Mouse (Mus musculus) limb, embryonic 13.5 days (tissue): ENCODE data around the gene Xylt1. TPM values are rescaled to one million over a fixed set of nuclear protein-coding genes. Genes with fewer than 3 reads are reported as not detected.

Source experiments
- ATAC-seq: fragments of 200-750 bp; cut with Nextera tagmentation; 2 replicates; pipeline ENCODE4 v1.8.0; 2017; ENCODE audit warnings: low read depth, moderate number of reproducible peaks, moderate TSS enrichment; ENCODE audit not compliant: low FRiP score
- H3K27ac ChIP-seq: fragments of 300-500 bp; sonication (generic); 2 replicates; pipeline ENCODE4 v1.5.1; 2015; ENCODE audit warnings: inconsistent platforms, mild to moderate bottlenecking, moderate library complexity
- H3K27me3 ChIP-seq: fragments of 300-500 bp; sonication (generic); 2 replicates; pipeline ENCODE4 v1.6.1; 2015; ENCODE audit warnings: mild to moderate bottlenecking, inconsistent platforms
- H3K36me3 ChIP-seq: fragments of 300-500 bp; sonication (generic); 2 replicates; pipeline ENCODE4 v1.6.1; 2015; ENCODE audit warnings: inconsistent platforms, mild to moderate bottlenecking, moderate library complexity
- H3K4me1 ChIP-seq: fragments of 300-500 bp; sonication (generic); 2 replicates; pipeline ENCODE4 v1.6.1; 2015; ENCODE audit warnings: inconsistent platforms
- H3K4me2 ChIP-seq: fragments of 300-500 bp; sonication (generic); replicated peaks from 2 replicates; pipeline ENCODE4 v1.6.1; 2015; ENCODE audit warnings: inconsistent platforms, mild to moderate bottlenecking, moderate library complexity
- H3K4me3 ChIP-seq: fragments of 300-500 bp; sonication (generic); 2 replicates; pipeline ENCODE4 v1.5.1; 2015; ENCODE audit warnings: moderate library complexity, mild to moderate bottlenecking, inconsistent platforms
- H3K9ac ChIP-seq: fragments of 300-500 bp; sonication (generic); 2 replicates; pipeline ENCODE4 v1.6.1; 2015; ENCODE audit warnings: mild to moderate bottlenecking, inconsistent platforms
- H3K9me3 ChIP-seq: fragments of 300-500 bp; sonication (generic); 2 replicates; pipeline ENCODE4 v1.6.1; 2016; ENCODE audit warnings: inconsistent platforms
- WGBS: fragments of 180-500 bp; shearing (Covaris S2); methylation state at CpG from one replicate; pipeline ENCODE4 v1.1.7; 2015; 5-methylcytosine and 5-hydroxymethylcytosine counted together
- polyA plus RNA-seq: library from polyadenylated mRNA; unstranded; fragments of >200 nt; fragmentation: Nextera tagmentation; extraction: Ambion mirVana; gene quantifications from 2 replicates; pipeline ENCODE4 v1.2.1, GENCODE M21; 2015

Gene Xylt1
- polyA plus RNA-seq, 1 experiment from 2014 or later: 2.7 TPM

DNA sequence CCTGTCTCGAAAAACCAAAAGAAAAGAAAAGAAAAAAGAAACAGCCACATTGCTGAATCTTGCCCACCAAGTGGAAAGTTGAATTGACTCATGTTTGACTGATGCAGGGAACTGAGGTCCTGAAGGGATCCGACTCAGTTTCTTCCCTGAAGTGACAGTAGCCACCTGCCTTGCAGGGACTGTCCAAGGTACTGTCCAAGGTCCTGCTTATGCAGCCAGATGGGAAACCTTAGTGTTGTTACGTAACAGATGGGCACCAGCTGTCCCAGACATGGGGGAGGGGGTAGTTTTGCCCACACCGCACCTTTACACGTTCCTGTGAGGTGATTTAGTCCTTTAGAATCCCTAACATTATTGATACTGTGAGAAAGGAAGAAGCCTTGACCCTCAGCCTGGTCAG, 235.5 kb downstream of the Xylt1 start:
- WGBS: 51% methylated on average over 5 of the region's 5 CpGs
- ATAC-seq: no peak

DNA sequence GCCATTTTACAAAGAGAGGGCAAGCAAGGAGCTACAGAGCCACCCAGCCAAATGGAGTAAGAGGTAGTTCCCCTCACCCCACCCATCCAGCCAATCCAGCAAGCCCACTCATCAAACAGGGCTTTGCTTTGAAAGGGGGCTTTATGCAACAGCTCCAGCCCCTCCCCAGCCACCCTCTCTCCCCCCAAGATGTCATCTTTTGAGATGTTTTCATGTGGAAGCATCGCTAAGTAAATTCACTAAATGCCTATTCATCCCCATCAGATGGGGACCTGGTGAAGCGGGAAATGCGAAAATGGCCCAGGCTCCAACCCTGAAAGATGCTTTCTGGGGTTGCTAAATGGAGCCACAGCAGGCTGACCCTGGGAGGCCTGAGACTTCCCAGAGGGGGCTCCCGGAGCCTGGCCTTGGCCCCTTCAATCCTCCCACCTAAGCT, 238.0 kb downstream of the Xylt1 start:
- 72% methylated on average over 4 of the region's 4 CpGs for WGBS
- Histone ChIP-seq H3K4me1 (no peaks in the 10 kb centered on the region), H3K9ac (no peak overlapping the region), H3K27ac (no peak overlapping the region), H3K27me3 (no peaks in the 10 kb centered on the region), H3K4me3 (no peak overlapping the region), H3K4me2 (no peak overlapping the region), H3K9me3 (no peaks in the 10 kb centered on the region), H3K36me3 (no peaks in the 10 kb centered on the region)
- ATAC-seq: no peak

More for the DNA sequence above, 235.5 kb downstream of the Xylt1 start:
- Histone ChIP-seq H3K4me2 (no peak overlapping the region), H3K27me3 (no peaks in the 10 kb centered on the region), H3K36me3 (no peaks in the 10 kb centered on the region), H3K4me3 (no peak overlapping the region), H3K27ac (no peak overlapping the region), H3K9me3 (no peaks in the 10 kb centered on the region), H3K9ac (no peak overlapping the region), H3K4me1 (no peaks in the 10 kb centered on the region)

- no peak overlapping the region for H3K4me2 ChIP-seq
- no peaks in the 10 kb centered on the region for H3K4me1 ChIP-seq
- no peaks in the 10 kb centered on the region for H3K27me3 ChIP-seq
- no peaks in the 10 kb centered on the region for H3K36me3 ChIP-seq
- ATAC-seq: no peak
- H3K27ac ChIP-seq: no peak overlapping the region
- no peak overlapping the region for H3K9ac ChIP-seq
- H3K9me3 ChIP-seq: no peaks in the 10 kb centered on the region
- H3K4me3 ChIP-seq: no peak overlapping the region
- 88% methylated on average over 4 of the region's 4 CpGs for WGBS
These were observed 240.8 kb downstream of the Xylt1 start for GRCm38 (mm10) chr7:117621566-117621965.

DNA sequence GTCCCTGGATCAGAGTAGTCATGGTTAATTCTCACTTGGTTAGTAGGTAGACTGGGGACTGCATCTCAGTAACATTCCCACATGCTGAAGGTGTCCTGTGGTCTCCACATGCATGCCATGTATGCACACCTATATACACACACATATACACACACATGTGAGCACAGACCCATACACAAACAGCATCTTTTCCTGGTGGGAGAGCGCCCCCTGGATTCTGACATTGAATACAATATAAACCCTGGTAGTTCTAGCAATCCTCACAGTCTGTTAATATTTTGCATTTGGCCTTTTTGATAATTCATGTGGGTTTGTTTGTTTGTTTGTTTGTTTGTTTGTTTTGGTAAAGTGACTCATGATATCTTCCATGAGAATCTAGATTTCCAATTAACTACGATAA, 242.0 kb downstream of the Xylt1 start:
- no peak overlapping the region for H3K27ac ChIP-seq
- no peaks in the 10 kb centered on the region for H3K9me3 ChIP-seq
- no peak overlapping the region for H3K4me2 ChIP-seq
- H3K27me3 ChIP-seq: no peaks in the 10 kb centered on the region
- no peaks in the 10 kb centered on the region for H3K4me1 ChIP-seq
- H3K4me3 ChIP-seq: no peak overlapping the region
- H3K9ac ChIP-seq: no peak overlapping the region
- no peaks in the 10 kb centered on the region for H3K36me3 ChIP-seq
- ATAC-seq: no peak
- WGBS: 79% methylated on average over 2 of the region's 2 CpGs

DNA sequence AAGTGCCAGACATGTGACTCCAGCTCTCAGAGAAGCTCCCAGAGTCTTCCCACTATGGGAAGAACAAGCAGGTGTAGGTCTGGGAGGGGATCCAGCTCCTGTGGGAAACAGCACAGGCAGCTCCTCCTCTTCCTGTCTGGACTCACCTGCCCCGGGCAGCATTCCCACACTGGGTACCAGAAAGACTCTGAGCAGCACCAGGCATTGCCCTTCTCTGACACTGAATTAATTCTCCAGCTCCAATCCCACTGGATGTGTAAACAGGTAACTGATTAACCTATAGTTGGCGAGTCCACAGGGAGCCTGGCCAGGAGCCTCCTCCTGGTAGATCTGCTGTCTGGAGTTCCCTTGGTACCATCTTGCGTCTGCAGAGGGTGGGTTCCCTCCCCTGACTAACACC, 248.0 kb downstream of the Xylt1 start:
- 66% methylated on average over 3 of the region's 3 CpGs for WGBS
- Histone ChIP-seq H3K4me2 (no peak overlapping the region), H3K4me1 (no peaks in the 10 kb centered on the region), H3K9me3 (no peaks in the 10 kb centered on the region), H3K27ac (no peak overlapping the region), H3K9ac (no peak overlapping the region), H3K36me3 (no peaks in the 10 kb centered on the region), H3K4me3 (no peak overlapping the region), H3K27me3 (no peaks in the 10 kb centered on the region)
- ATAC-seq: no peak

- ATAC-seq: no peak
- no peaks in the 10 kb centered on the region for H3K27me3 ChIP-seq
- WGBS: 61% methylated on average over 5 of the region's 5 CpGs
- no peaks in the 10 kb centered on the region for H3K36me3 ChIP-seq
- H3K27ac ChIP-seq: no peak overlapping the region
- H3K9ac ChIP-seq: no peak overlapping the region
- H3K4me3 ChIP-seq: no peak overlapping the region
- H3K4me2 ChIP-seq: no peak overlapping the region
- no peaks in the 10 kb centered on the region for H3K4me1 ChIP-seq
- H3K9me3 ChIP-seq: no peaks in the 10 kb centered on the region
These were observed 249.9 kb downstream of the Xylt1 start for GRCm38 (mm10) chr7:117630657-117631056.

- no peaks in the 10 kb centered on the region for H3K27me3 ChIP-seq
- H3K4me2 ChIP-seq: no peak overlapping the region
- 72% methylated on average over 4 of the region's 4 CpGs for WGBS
- no peak overlapping the region for H3K9ac ChIP-seq
- no peaks in the 10 kb centered on the region for H3K4me1 ChIP-seq
- no peak overlapping the region for H3K4me3 ChIP-seq
- H3K9me3 ChIP-seq: no peaks in the 10 kb centered on the region
- no peak overlapping the region for H3K27ac ChIP-seq
- no peak for ATAC-seq
- peaks cover 13% of the 10 kb centered on the region for H3K36me3 ChIP-seq
These were observed 254.8 kb downstream of the Xylt1 start for GRCm38 (mm10) chr7:117635584-117635983.

GRCm38 (mm10) chr7:117636713-117637112, 255.9 kb downstream of the Xylt1 start:
- H3K27ac ChIP-seq: no peak overlapping the region
- 69% methylated on average over 3 of the region's 3 CpGs for WGBS
- peak; percentile 80; the same call in 1 of the 2 replicates for ATAC-seq
- H3K4me2 ChIP-seq: no peak overlapping the region
- no peak overlapping the region for H3K9ac ChIP-seq
- H3K27me3 ChIP-seq: no peaks in the 10 kb centered on the region
- no peak overlapping the region for H3K4me3 ChIP-seq
- H3K4me1 ChIP-seq: no peaks in the 10 kb centered on the region
- peaks cover 13% of the 10 kb centered on the region for H3K36me3 ChIP-seq
- no peaks in the 10 kb centered on the region for H3K9me3 ChIP-seq

DNA sequence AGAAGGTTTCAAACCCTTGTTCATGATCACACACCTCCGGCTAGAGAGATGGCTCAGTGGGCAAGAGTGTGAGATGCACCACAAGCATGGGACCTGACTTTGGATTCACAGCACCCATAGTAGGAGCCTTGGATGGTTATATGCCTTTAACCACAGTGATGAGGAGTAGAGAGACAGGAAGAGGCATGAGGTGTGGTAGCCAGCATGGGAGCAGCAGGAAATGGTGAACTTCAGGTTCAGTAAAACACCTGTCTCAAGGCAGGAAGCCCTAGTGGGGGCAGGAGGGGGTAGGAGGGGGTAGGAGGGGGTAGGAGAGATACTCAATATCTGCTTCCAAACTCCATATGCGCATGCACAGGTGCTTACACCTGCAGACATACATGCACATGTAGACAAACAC, 257.2 kb downstream of the Xylt1 start:
- no peaks in the 10 kb centered on the region for H3K27me3 ChIP-seq
- no peak overlapping the region for H3K4me2 ChIP-seq
- no peak for ATAC-seq
- H3K27ac ChIP-seq: no peak overlapping the region
- H3K4me1 ChIP-seq: no peaks in the 10 kb centered on the region
- no peaks in the 10 kb centered on the region for H3K9me3 ChIP-seq
- 84% methylated on average over 2 of the region's 2 CpGs for WGBS
- peaks cover 13% of the 10 kb centered on the region for H3K36me3 ChIP-seq
- H3K4me3 ChIP-seq: no peak overlapping the region
- no peak overlapping the region for H3K9ac ChIP-seq

- H3K27ac ChIP-seq: no peak overlapping the region
- no peak overlapping the region for H3K9ac ChIP-seq
- WGBS: 39% methylated on average over 1 of the region's 1 CpGs
- H3K9me3 ChIP-seq: no peaks in the 10 kb centered on the region
- no peak for ATAC-seq
- H3K4me1 ChIP-seq: no peaks in the 10 kb centered on the region
- H3K4me2 ChIP-seq: no peak overlapping the region
- no peak overlapping the region for H3K4me3 ChIP-seq
- H3K27me3 ChIP-seq: no peaks in the 10 kb centered on the region
- peaks cover 19% of the 10 kb centered on the region for H3K36me3 ChIP-seq
These were observed 271.9 kb downstream of the Xylt1 start for GRCm38 (mm10) chr7:117652637-117653036.

GRCm38 (mm10) chr7:117655732-117656131, 275.0 kb downstream of the Xylt1 start:
- no peak overlapping the region for H3K4me3 ChIP-seq
- H3K4me1 ChIP-seq: no peaks in the 10 kb centered on the region
- H3K27me3 ChIP-seq: no peaks in the 10 kb centered on the region
- H3K9me3 ChIP-seq: no peaks in the 10 kb centered on the region
- no peak overlapping the region for H3K9ac ChIP-seq
- H3K4me2 ChIP-seq: no peak overlapping the region
- H3K27ac ChIP-seq: no peak overlapping the region
- no peak for ATAC-seq
- WGBS: 95% methylated on average over 5 of the region's 5 CpGs
- H3K36me3 ChIP-seq: peaks cover 9% of the 10 kb centered on the region

GRCm38 (mm10) chr7:117658180-117658579, 277.4 kb downstream of the Xylt1 start:
- no peak for ATAC-seq
- H3K27ac ChIP-seq: no peak overlapping the region
- H3K9me3 ChIP-seq: no peaks in the 10 kb centered on the region
- peaks cover 9% of the 10 kb centered on the region for H3K36me3 ChIP-seq
- no peak overlapping the region for H3K9ac ChIP-seq
- no peak overlapping the region for H3K4me2 ChIP-seq
- no peaks in the 10 kb centered on the region for H3K4me1 ChIP-seq
- H3K27me3 ChIP-seq: no peaks in the 10 kb centered on the region
- 87% methylated on average over 4 of the region's 4 CpGs for WGBS
- no peak overlapping the region for H3K4me3 ChIP-seq

GRCm38 (mm10) chr7:117658739-117659138, 278.0 kb downstream of the Xylt1 start:
- Histone ChIP-seq H3K9me3 (no peaks in the 10 kb centered on the region), H3K4me3 (no peak overlapping the region), H3K36me3 (peaks cover 9% of the 10 kb centered on the region), H3K27ac (no peak overlapping the region), H3K9ac (no peak overlapping the region), H3K4me2 (no peak overlapping the region), H3K4me1 (no peaks in the 10 kb centered on the region), H3K27me3 (no peaks in the 10 kb centered on the region)
- WGBS: 91% methylated on average over 4 of the region's 4 CpGs
- ATAC-seq: no peak
